Mouse (Mus musculus) regulatory T cell (primary cell): ENCODE data around the gene Adamtsl4.
"Not testable (repeated sequence)": the region's sequence is repeated elsewhere in the genome, so short reads cannot be mapped to it uniquely, and the experiment has no call there.

ENCODE experiments used
- in situ Hi-C: fragments of 300-600 bp; cut with MboI, MseI; formaldehyde crosslinking; loops from one replicate; pipeline ENCODE4 v1.15.1; 2025; ENCODE audit warnings: high pct_unique_total_duplicates

Adamtsl4 gene

DNA sequence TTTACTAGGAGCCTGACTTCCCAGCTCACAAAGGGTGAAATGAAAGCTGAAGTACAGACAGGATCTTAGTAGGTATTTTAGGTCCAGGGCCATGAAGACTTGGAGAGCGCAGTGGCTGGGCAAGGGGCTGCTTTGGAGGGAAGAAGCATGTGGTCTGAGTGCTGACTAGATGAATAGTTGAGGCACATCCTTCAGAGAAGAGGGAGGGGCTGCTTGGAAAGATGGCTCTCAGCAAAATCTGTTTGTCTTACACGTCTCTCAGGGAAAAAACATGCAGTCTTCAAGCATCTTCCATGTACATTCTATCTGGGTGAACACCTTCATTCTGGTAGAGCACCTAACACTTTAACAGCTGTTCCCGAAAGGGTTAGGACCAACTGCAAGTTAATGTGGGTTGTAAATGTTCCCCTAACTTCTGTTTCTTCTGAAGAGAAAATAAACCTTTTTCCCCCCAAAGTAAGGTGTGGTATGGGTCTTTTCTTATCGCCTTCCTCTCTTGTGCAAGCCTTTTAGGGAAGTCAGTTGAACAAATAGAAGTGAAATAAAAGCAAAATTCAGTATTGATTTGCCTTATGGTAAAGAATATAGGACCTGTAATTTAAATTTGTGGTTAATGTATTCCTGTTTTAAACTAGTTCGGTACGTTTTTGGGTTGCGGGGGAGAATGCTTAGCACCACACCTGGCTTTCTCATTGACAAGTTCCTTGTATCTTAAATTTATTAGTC lies 24.8 kb downstream of the Adamtsl4 start:
- in situ Hi-C loops = no loop called here

GRCm38 (mm10) chr3:95661945-95662715 lies 25.6 kb downstream of the Adamtsl4 start:
- in situ Hi-C loops = no loop called here

DNA sequence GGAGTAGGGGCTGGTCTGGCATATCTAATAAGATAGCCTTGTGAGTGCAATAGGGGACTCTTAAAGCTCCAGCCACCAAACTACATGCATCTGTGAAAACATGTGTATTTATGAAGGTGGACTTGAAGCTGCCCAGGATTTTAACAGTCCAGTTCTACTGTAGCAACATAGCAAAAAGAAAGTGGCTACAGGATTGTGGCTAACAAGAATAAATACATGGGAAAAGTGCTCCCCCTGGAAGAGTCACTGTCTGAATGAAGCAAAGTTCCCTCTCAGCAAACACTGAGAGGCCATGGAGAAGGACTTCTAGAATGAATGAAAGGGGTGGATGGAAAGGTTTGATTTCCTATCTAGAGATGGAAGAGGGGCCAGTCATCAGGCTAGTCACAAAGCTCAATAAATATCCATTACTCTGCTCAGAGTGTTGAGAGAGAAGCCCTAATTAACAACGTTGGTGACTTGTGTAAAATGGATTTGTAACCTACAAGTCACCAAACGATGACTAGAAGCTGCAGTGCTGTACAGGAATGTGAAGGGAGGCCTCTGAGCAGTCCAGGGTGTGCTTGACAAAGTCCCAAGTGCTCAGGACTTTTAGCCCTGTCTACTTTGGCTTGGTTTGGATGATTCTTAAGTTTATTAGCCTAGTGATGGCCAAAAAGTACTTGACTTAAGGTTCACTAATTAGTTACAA lies 26.8 kb downstream of the Adamtsl4 start:
- in situ Hi-C loops = no loop called here

DNA sequence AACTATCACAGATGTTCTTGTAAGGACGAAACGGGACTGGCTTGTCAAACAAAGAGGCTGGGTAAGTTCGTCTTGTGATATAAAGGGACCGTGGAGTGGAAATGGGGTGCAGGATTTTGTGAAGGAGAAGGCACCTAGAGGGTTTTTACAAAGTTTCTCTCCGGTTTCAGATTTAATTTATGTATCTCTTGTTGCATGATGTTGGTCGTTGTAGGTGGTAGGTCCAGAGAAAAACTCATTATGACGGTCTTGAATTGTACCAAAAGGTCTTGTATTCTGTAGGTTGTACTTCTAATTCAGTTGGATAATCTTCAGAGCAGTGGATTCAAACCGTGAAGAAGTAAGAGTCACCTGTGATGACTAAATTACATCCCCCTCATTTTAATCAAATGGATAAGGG lies 27.8 kb downstream of the Adamtsl4 start:
- in situ Hi-C loops = no loop called here

GRCm38 (mm10) chr3:95658868-95659712 lies 28.6 kb downstream of the Adamtsl4 start:
- in situ Hi-C loops = no loop called here

DNA sequence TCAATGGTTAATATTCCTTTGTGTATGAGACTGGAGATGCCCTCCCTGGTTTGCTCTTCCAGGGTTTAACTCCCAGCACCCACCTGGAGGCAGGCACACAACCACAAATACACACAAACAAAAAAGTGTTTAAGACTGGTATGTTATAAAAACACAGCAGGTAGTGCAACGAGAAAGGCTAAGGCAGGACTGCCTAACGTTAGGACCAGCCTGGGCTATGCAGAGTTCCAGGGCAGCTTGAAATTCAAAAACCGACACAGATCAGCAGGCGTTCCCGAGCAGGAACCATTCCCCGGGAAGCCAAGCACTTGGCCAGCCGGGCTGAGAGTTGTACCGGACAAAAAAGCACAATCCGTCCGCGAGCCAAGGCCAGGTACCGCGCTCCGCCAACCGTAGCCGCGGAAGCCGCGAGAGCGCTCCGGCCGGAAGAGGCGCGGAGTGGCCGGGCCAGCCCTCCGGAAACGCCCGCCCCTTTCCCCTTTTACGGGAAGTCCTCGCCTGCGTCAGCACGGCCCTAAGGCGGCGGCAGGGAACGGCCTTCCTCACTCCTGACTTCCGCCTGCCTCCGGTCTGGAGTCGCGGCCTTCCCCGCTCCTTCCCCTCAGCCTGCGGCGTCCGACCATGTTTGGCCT lies 29.4 kb downstream of the Adamtsl4 start, which contains the start of gene Mcl1:
Mcl1 (plus strand) TSS at position 553 of the 632 bp plus-strand sequence.
- in situ Hi-C loops = no loop called here

GRCm38 (mm10) chr3:95657711-95658110 lies 30.0 kb downstream of the Adamtsl4 start:
- in situ Hi-C loops = no loop called here

GRCm38 (mm10) chr3:95657108-95657507 lies 30.6 kb downstream of the Adamtsl4 start:
- in situ Hi-C loops = no loop called here

DNA sequence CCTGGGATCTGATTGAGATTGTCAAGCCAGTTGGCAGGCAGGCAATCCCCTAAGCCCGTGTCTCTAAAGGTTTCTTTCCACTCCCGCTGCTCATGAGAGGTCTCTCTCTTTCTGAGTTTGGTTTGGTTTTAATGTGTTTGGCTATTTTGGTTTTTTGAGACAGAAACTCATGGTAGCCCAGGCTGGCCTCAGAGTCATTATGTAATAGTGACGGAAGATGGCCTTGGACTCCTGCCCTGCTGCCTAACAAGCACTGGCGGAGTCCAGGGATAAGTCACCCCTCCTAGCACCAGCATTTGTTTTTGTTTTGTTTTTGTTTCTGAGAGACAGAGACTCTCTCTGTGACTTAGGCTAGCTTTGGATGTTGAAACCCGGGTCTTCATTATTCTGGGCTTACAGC lies 32.3 kb downstream of the Adamtsl4 start:
- in situ Hi-C loops = no loop called here

DNA sequence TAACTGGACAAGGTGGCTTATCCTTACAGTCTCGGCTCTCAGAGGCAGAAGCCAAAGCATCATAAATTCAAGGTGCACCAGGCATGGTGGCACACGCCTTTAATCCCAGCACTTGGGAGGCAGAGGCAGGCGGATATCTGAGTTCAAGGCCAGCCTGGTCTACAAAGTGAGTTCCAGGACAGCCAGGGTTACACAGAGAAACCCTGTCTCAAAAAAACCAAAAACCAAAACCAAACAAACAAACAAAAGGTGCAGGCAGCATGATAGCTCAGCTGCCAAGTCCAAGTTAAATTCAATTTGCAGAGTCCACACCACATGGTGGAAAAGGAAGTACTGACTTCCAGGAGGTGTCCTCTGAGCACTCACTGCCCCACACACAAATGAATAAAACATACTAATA lies 33.3 kb downstream of the Adamtsl4 start:
- in situ Hi-C loops = not testable (repeated sequence)

- in situ Hi-C loops = no loop called here
Observed at GRCm38 (mm10) chr3:95653473-95654034, 34.2 kb downstream of the Adamtsl4 start.

DNA sequence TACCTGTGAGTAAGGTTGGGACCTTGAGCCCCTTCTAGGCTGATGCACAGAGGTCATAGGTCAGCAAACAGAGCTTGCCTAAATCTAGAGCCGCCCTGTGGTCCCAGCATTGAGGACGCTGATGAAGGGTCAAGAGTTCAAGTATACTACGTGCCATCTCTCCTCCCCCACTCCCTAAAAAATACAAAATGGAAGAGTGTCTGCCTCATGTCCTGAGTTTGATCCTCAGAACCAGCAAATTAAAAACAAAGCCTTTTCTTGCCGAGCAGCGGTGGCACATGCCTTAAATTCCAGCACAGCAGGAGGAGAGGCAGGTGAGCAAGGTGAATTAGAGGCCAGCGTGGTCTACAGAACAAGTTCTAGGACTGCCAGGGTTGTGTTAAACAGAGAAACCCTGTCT lies 34.8 kb downstream of the Adamtsl4 start:
- in situ Hi-C loops = no loop called here

DNA sequence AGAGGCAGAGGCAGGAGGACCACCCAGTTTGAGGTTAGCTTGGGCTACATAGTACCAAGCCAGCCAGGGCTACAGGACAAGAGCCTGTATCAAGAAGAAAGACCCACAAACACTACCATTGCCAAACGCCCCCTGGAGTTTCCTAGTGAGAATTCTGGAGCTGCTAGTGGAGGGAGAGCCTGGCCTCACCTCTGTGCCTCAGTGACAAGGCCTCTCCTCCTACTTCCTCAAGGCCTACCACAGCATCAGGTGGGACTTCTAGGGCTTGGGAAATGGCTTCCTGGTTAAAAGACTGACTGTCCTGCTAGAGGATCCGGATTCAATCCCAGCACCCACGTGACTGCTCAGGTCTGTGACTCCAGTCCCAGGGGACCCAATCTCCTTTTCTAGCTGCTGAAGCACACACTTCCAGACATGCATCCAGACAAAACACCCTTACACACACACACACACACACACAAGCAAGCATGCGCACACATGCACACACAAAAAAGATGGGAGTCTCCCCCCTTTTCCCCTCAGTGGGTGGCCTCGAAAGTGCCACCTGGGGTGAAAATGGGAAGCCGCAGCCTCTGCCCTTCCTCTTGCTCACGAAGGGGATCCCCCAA lies 35.4 kb downstream of the Adamtsl4 start:
- in situ Hi-C loops = no loop called here

DNA sequence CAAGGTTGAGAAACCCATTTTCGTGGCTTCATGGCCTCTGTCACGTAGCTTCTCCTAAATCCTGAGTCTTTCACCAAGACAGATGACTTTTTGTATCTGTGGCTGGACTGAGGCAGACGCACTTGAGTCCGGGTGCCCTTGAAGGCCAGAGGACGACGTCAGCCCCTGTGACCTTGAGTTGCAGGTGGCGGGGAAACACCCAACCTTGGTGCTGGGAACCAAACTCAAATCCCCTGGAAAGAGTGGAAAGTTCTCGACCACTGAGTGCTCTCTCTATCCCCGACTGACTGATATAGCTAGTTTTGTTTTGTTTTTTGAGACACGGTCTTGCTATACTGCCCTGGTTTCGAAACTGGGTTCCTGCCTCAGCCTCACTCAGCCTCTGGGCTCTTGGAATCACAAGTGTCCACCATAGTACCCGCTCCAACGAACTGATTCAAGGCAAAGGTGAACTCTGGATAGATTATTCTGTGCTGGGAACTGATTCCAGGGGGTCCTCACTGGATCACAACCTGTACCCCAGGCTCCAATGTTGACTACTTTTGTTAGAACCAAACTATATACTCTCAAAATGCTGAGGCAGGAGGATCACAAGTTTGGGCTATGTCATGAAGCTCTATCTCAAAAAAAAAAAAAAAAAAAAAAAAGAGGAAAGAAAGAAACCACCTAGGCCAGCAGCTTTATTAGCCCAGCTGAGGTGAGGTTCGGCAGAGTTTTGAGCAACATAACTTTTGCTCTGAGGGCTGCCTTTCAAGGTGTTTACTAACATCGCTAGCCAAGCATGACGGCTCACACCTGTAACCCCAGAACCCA lies 36.1 kb downstream of the Adamtsl4 start:
- in situ Hi-C loops = no loop called here

DNA sequence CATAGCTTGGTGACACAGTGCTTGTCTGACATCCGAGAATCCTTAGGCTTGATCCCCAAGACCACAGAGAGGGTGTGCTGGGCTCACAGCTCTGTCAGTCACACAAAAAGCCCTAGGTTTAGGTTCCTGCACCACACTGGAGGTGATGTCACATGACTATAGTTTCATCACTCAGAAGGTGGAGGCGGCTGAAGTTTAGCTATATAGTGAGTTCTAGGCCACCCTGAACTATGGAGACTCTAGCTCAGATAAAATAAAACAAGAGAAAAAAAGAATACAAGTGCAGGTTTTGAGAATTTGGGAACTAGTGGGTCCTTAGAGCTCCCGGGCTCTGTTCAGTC lies 36.7 kb downstream of the Adamtsl4 start:
- in situ Hi-C loops = no loop called here

GRCm38 (mm10) chr3:95650276-95651032 lies 37.3 kb downstream of the Adamtsl4 start:
- in situ Hi-C loops = no loop called here

DNA sequence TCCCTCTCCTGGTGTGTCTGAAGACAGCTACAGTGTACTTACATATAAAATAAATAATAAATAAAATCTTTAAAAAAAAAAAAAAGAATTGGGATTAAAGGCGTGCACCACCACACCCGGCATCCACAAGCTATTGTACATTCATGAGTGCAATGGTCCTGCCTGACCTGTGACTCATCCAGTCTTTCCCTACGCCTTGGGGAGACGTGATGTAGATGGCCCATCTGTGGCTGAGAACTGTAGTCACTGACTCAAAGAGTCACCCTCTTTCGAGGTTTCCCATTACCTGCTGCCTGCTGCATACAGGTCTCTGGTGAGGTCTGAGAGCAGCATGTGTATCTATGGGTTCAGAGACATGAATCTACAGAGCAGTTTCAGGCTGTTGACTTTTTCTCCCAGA lies 39.7 kb downstream of the Adamtsl4 start:
- in situ Hi-C loops = no loop called here

- in situ Hi-C loops = no loop called here
Observed at GRCm38 (mm10) chr3:95645313-95646235, 42.1 kb downstream of the Adamtsl4 start.
